Mouse (Mus musculus) liver, adult 2 months (tissue): ENCODE data around the gene Ppp1r11. TPM values are rescaled to one million over a fixed set of nuclear protein-coding genes. Genes with fewer than 3 reads are reported as not detected.

ENCODE experiments used
- DNase-seq: peaks from one replicate; pipeline ENCODE4 v3.0.0-alpha.2; 2011; ENCODE audit warnings: low read depth, low spot score; ENCODE audit errors: extremely low read depth
- H3K27ac ChIP-seq: fragments of 200-500 bp; replicated peaks from 2 replicates; pipeline ENCODE4 v1.5.1; 2012; ENCODE audit warnings: low read depth, mild to moderate bottlenecking, control low read depth, inconsistent platforms, low read length; ENCODE audit not compliant: insufficient read depth
- H3K27me3 ChIP-seq: fragments of 200-500 bp; 2 replicates; pipeline ENCODE4 v1.6.1; 2012; ENCODE audit warnings: mild to moderate bottlenecking, moderate library complexity, low read length, inconsistent platforms; ENCODE audit not compliant: control insufficient read depth, insufficient read depth
- H3K36me3 ChIP-seq: fragments of 200-500 bp; 2 replicates; pipeline ENCODE4 v1.6.1; 2012; ENCODE audit warnings: low read length, inconsistent platforms; ENCODE audit not compliant: control insufficient read depth, insufficient read depth
- H3K4me1 ChIP-seq: fragments of 200-500 bp; 2 replicates; pipeline ENCODE4 v1.6.1; 2011; ENCODE audit warnings: low read length; ENCODE audit not compliant: control insufficient read depth, insufficient read depth
- H3K4me3 ChIP-seq: fragments of 200-500 bp; 2 replicates; pipeline ENCODE4 v1.5.1; 2011; ENCODE audit warnings: low read depth, mild to moderate bottlenecking, control low read depth, low read length, moderate library complexity; ENCODE audit not compliant: insufficient read depth
- H3K79me2 ChIP-seq: fragments of 200-500 bp; 2 replicates; pipeline ENCODE4 v1.6.1; 2012; ENCODE audit warnings: inconsistent platforms, mild to moderate bottlenecking, low read length, moderate library complexity; ENCODE audit not compliant: control insufficient read depth, insufficient read depth
- H3K9ac ChIP-seq: fragments of 200-500 bp; 2 replicates; pipeline ENCODE4 v1.6.1; 2012; ENCODE audit warnings: low read depth, mild to moderate bottlenecking, control low read depth, inconsistent platforms, low read length
- CTCF ChIP-seq: fragments of 200-500 bp; IDR thresholded peaks from 2 replicates; pipeline ENCODE4 v1.5.1; 2011; ENCODE audit warnings: low read depth, low read length, control low read depth
- POLR2A ChIP-seq: fragments of 200-500 bp; IDR thresholded peaks from 2 replicates; pipeline ENCODE4 v1.6.1; 2011; ENCODE audit warnings: low read length, control low read depth; ENCODE audit not compliant: insufficient read depth; ENCODE audit errors: extremely low read depth
- WGBS: fragments of 180-500 bp; shearing (Covaris S2); methylation state at CpG from one replicate; pipeline ENCODE4 v1.1.7; 2018; 5-methylcytosine and 5-hydroxymethylcytosine counted together
- polyA plus RNA-seq: library from polyadenylated mRNA; depleted of rRNA; stranded (reverse); fragments of >200 nt; gene quantifications from 2 replicates; pipeline ENCODE4 v1.2.3, GENCODE M21; 2012
- total RNA-seq: library from RNA; depleted of rRNA; stranded (reverse); fragments of >200 nt; gene quantifications from 2 replicates; pipeline ENCODE4 v1.2.3, GENCODE M21; 2014

Gene Ppp1r11
- total and polyA plus RNA-seq, 2 experiments, result 24.2 to 37.7 TPM

GRCm38 (mm10) chr17:36982253-36983155, 31.0 kb upstream of the Ppp1r11 start:
- TF ChIP-seq POLR2A (no peak), CTCF (no peak)
- Histone ChIP-seq H3K9ac (no peak overlapping the region), H3K4me1 (no peaks in the 10 kb centered on the region), H3K27me3 (peaks cover 3% of the 10 kb centered on the region; the same call in 1 of the 2 replicates), H3K36me3 (no peaks in the 10 kb centered on the region), H3K79me2 (no peaks in the 10 kb centered on the region), H3K4me3 (no peak overlapping the region), H3K27ac (no peak overlapping the region)
- no peak for DNase-seq
- WGBS, result 70% methylated on average over 5 of the region's 5 CpGs

GRCm38 (mm10) chr17:36981845-36982244, 30.3 kb upstream of the Ppp1r11 start:
- H3K4me3 ChIP-seq, result no peak overlapping the region
- WGBS, result 28% methylated on average over 4 of the region's 4 CpGs
- TF ChIP-seq CTCF (no peak), POLR2A (no peak)
- no peak overlapping the region for H3K27ac ChIP-seq
- DNase-seq, result no peak
- H3K27me3 ChIP-seq, result peaks cover 3% of the 10 kb centered on the region; the same call in 1 of the 2 replicates
- H3K79me2 ChIP-seq, result no peaks in the 10 kb centered on the region
- no peaks in the 10 kb centered on the region for H3K36me3 ChIP-seq
- no peak overlapping the region for H3K9ac ChIP-seq
- no peaks in the 10 kb centered on the region for H3K4me1 ChIP-seq

- WGBS, result 16% methylated on average over 18 of the region's 18 CpGs
- no peaks in the 10 kb centered on the region for H3K36me3 ChIP-seq
- H3K9ac ChIP-seq, result no peak within 1 kb of the TSS
- no peaks in the 10 kb centered on the region for H3K4me1 ChIP-seq
- no peak within 1 kb of the TSS for H3K27ac ChIP-seq
- peaks cover 3% of the 10 kb centered on the region; the same call in 1 of the 2 replicates for H3K27me3 ChIP-seq
- no peaks in the 10 kb centered on the region for H3K79me2 ChIP-seq
- no peak within 1 kb of the TSS for H3K4me3 ChIP-seq
- no peak for DNase-seq
- TF ChIP-seq POLR2A (no peak), CTCF (no peak)
Measured at GRCm38 (mm10) chr17:36981221-36981813, 29.8 kb upstream of the Ppp1r11 start, which contains the start of gene 2410137M14Rik. Gene 2410137M14Rik, minus strand, starts transcription at chr17:36981237.

- Histone ChIP-seq H3K4me1 (no peaks in the 10 kb centered on the region), H3K36me3 (no peaks in the 10 kb centered on the region), H3K4me3 (no peak overlapping the region), H3K27ac (no peak overlapping the region), H3K27me3 (no peaks in the 10 kb centered on the region), H3K9ac (no peak overlapping the region), H3K79me2 (no peaks in the 10 kb centered on the region)
- no peak for DNase-seq
- WGBS, result 75% methylated on average over 8 of the region's 8 CpGs
- TF ChIP-seq POLR2A (no peak), CTCF (no peak)
Measured at GRCm38 (mm10) chr17:36973271-36973787, 21.8 kb upstream of the Ppp1r11 start.

- H3K79me2 ChIP-seq, result no peaks in the 10 kb centered on the region
- no peak for DNase-seq
- H3K36me3 ChIP-seq, result no peaks in the 10 kb centered on the region
- no peaks in the 10 kb centered on the region for H3K27me3 ChIP-seq
- no peak overlapping the region for H3K9ac ChIP-seq
- H3K27ac ChIP-seq, result no peak overlapping the region
- no peak overlapping the region for H3K4me3 ChIP-seq
- TF ChIP-seq POLR2A, result no peak
- no peaks in the 10 kb centered on the region for H3K4me1 ChIP-seq
- WGBS, result 77% methylated on average over 3 of the region's 3 CpGs
Measured at GRCm38 (mm10) chr17:36972791-36973190, 21.2 kb upstream of the Ppp1r11 start.
